Mouse (Mus musculus) heart, adult 9 months (tissue): ENCODE measurements around the gene Ube3c.

Experiments used
- DNase-seq, 2 experiments: peaks; one replicate each; pipeline ENCODE4 v3.0.0; 2022; ENCODE audit warnings: low spot score in 2 of 2

Ube3c gene

DNA sequence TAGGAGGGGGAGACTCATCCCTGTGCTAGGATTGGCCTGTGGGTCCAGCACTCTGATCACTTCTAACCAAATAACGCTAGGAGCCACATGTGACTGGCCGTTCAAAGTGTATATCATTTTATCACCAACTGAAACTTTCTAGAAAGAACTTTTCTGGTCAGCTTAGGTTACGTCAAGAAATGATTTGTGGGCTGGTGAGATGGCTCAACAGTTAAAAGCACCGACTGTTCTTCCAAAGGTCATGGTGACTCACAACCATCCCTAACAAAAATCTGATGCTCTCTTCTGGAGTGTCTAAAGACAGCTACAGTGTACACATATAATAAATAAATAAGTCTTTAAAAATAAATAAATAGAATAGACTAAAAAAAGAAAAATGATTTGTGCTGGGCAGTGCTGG lies 103.5 kb downstream of the Ube3c start:
- no peak for DNase-seq

DNA sequence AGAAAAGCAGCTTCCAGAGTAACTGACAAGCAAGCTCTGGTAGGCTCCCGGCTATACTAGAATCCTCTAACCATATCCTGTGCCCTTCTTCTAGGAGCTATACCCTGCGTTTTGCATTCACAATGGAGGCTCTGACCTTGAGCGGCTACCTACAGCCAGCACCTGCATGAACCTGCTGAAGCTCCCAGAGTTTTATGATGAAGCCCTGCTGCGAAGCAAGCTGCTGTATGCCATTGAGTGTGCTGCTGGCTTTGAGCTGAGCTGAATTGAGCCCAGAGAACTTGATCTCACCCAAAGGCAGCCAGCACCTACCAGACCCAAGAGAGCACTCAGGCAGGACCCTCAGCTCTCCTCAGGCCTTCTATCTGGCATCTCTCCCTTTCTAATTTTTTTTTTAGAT lies 105.3 kb downstream of the Ube3c start:
- DNase-seq = no peak

DNA sequence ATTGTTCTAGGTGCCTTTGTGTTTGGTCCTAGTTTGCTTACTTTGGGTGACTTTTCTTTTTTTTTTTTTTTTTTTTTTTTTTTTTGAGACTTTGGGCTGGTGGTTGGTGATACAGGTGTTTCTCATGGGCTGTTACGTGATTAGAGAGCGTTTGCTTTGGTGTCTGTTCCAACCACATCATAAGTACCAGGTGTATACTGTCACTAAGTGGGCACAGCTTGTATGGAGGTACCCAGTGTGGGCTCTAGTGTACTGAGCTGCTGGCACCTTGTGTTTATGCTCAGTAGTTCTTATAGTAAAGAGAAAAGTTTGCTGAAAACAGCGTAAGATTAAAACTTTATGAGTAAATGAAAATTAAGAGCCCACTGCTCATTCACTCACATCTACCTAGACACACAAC lies 107.4 kb downstream of the Ube3c start:
- no peak for DNase-seq

DNA sequence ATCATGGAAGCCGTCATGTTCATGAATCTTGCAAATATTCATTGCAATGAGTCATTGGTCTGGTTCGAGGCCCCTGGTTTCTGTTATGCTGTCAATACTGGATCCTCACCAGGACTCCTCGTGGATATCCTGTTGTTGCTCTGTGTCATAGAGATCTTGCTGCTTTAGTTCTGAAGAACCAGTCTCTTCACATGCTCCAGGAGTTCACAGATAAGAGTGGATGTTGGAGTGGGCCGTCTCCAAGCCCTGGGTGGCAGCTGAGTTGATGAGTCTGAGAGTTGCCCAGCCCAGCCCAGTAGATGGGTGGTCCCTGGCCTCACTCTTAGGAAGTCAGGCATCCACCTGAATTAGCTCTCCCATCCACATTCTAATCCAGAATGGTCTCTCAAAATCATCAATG lies 116.0 kb downstream of the Ube3c start:
- DNase-seq = no peak

GRCm38 (mm10) chr5:29687671-29688070 lies 118.6 kb downstream of the Ube3c start:
- DNase-seq = no peak

- no peak for DNase-seq
These were observed 119.3 kb downstream of the Ube3c start for GRCm38 (mm10) chr5:29688352-29688751.

DNA sequence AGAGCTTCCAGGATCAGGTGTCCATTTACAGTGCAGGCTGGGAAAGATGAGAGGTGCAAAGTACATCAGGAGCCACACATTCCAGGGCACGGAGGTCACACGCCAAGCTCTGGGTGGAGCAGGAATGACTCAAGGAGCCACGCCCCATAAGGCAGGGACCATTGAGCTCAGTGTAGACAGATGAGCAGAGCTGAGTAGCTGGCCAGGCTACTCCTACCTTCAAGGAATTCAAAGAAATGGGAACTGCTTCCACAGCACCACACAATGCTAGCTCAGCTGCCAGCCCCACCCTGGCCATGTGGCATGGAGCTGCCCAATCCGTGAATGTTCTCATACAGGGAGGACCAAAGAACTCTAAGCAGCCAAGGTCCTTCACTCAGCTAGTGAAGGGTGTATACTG lies 129.5 kb downstream of the Ube3c start:
- no peak for DNase-seq

GRCm38 (mm10) chr5:29699520-29700202 lies 130.6 kb downstream of the Ube3c start:
- no peak for DNase-seq

- DNase-seq = no peak
These were observed 138.2 kb downstream of the Ube3c start for GRCm38 (mm10) chr5:29707241-29707640.

DNA sequence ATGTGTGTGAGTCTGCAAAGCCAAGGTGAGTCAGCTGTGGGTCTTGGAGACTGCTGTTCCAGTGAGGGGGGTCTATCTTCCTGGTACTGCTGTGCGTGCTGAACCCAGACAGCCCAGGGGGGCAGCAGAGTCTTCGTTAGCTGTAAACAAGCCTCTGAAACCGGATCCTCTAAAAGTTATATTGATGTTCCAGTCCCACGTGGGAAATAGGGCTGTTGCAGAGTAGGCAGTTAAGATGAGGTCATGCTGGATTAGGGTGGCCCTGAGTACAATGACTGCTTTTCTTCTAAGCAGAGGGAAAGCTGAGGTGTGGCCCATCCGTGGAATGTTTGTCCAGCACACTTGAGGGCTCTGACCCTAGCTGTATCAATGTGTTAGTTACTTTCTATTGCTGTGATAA lies 139.2 kb downstream of the Ube3c start:
- peak; percentile 11 to 15 for DNase-seq

GRCm38 (mm10) chr5:29711631-29712030 lies 142.6 kb downstream of the Ube3c start:
- no peak for DNase-seq

DNA sequence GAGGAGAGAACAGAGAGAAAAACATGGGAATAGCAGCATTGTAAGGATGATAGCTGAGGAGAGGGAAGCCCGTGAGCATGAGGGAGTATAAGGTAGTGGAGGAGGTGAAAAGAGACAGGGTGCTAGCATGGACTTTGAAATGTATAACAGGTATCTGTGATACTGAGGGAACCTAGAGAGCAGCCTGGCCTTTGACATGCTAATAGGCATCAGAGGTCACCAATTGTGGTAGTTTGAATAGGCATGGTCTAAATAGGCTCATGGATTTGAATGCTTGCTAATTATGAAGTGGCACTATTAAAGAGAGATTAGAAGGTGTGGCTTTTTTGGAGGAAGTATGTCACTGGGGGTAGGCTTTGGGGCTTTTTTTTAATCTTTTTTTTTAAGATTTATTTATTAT lies 143.9 kb downstream of the Ube3c start:
- DNase-seq = no peak

GRCm38 (mm10) chr5:29721159-29721558 lies 152.1 kb downstream of the Ube3c start:
- DNase-seq = no peak

GRCm38 (mm10) chr5:29725369-29725768 lies 156.3 kb downstream of the Ube3c start:
- DNase-seq = no peak
